Mouse (Mus musculus) lung, postnatal 0 days (tissue): ENCODE results near the gene Shisa8. TPM values are rescaled to one million over a fixed set of nuclear protein-coding genes. Genes with fewer than 3 reads are reported as not detected.

Experiments used
- ATAC-seq: fragments of 200-750 bp; cut with Nextera tagmentation; 2 replicates; pipeline ENCODE4 v1.8.0; 2017; ENCODE audit warnings: moderate library complexity
- DNase-seq: peaks from one replicate; pipeline ENCODE4 v3.0.0-alpha.2; 2016; ENCODE audit warnings: low spot score
- H3K27ac ChIP-seq: fragments of 300-500 bp; sonication (generic); 2 replicates; pipeline ENCODE4 v1.5.1; 2014; ENCODE audit warnings: antibody characterized with exemption, mild to moderate bottlenecking, low read length, mixed read lengths
- H3K27me3 ChIP-seq: fragments of 300-500 bp; sonication (generic); replicated peaks from 2 replicates; pipeline ENCODE4 v1.6.1; 2014; ENCODE audit warnings: low read length, mixed read lengths; ENCODE audit not compliant: insufficient read depth
- H3K36me3 ChIP-seq: fragments of 300-500 bp; sonication (generic); 2 replicates; pipeline ENCODE4 v1.6.1; 2014; ENCODE audit warnings: low read length, mixed read lengths; ENCODE audit not compliant: insufficient read depth
- H3K4me1 ChIP-seq: fragments of 300-500 bp; sonication (generic); 2 replicates; pipeline ENCODE4 v1.6.1; 2014; ENCODE audit warnings: antibody characterized with exemption, low read depth, low read length, mixed read lengths; ENCODE audit not compliant: insufficient read depth
- H3K4me2 ChIP-seq: fragments of 300-500 bp; sonication (generic); replicated peaks from 2 replicates; pipeline ENCODE4 v1.6.1; 2014; ENCODE audit warnings: low read depth, mild to moderate bottlenecking, low read length, moderate library complexity, mixed read lengths
- H3K4me3 ChIP-seq: fragments of 300-500 bp; sonication (generic); 2 replicates; pipeline ENCODE4 v1.5.1; 2014; ENCODE audit warnings: low read depth, low read length
- H3K9ac ChIP-seq: fragments of 300-500 bp; sonication (generic); replicated peaks from 2 replicates; pipeline ENCODE4 v1.6.1; 2014; ENCODE audit warnings: low read depth, mild to moderate bottlenecking
- H3K9me3 ChIP-seq: fragments of 300-500 bp; sonication (generic); 2 replicates; pipeline ENCODE4 v1.6.1; 2016; ENCODE audit warnings: low read length, mixed read lengths
- CTCF ChIP-seq: IDR thresholded peaks from 2 replicates; pipeline ENCODE4 v1.5.1; 2016; ENCODE audit warnings: antibody characterized with exemption, mild to moderate bottlenecking
- EP300 ChIP-seq: IDR thresholded peaks from 2 replicates; pipeline ENCODE4 v1.6.1; 2016; ENCODE audit warnings: antibody characterized with exemption, mild to moderate bottlenecking, control low read depth
- WGBS: fragments of 180-500 bp; shearing (Covaris S2); extraction: QIAGEN DNeasy Blood & Tissue Kit; methylation state at CpG from one replicate; pipeline ENCODE4 v1.1.7; 2014; 5-methylcytosine and 5-hydroxymethylcytosine counted together
- polyA plus RNA-seq: library from polyadenylated mRNA; unstranded; fragments of >200 nt; fragmentation: Nextera tagmentation; extraction: Ambion mirVana; gene quantifications from 2 replicates; pipeline ENCODE4 v1.2.1, GENCODE M21; 2015

The Shisa8 gene
- 0.29 and 0.55 TPM in 2 replicates for polyA plus RNA-seq

- Histone ChIP-seq H3K4me2 (peak within 1 kb of the TSS; percentile 72), H3K27ac (no peak within 1 kb of the TSS), H3K4me1 (peaks cover 3% of the 10 kb centered on the region; the same call in 1 of the 2 replicates), H3K27me3 (peaks cover 68% of the 10 kb centered on the region), H3K36me3 (no peaks in the 10 kb centered on the region), H3K9ac (no peak within 1 kb of the TSS), H3K9me3 (no peaks in the 10 kb centered on the region), H3K4me3 (peak within 1 kb of the TSS; percentile 42)
- TF ChIP-seq CTCF (no peak), EP300 (no peak)
- ATAC-seq (peak; percentile 18; the same call in 1 of the 2 replicates), DNase-seq (no peak)
- 6% methylated on average over 17 of the region's 34 CpGs for WGBS
Measured at GRCm38 (mm10) chr15:82212752-82213063, at the start of gene Shisa8. Gene Shisa8 (minus strand): TSS chr15:82212815.

- ATAC-seq (no peak), DNase-seq (peak; percentile 52)
- Histone ChIP-seq H3K27me3 (no peaks in the 10 kb centered on the region), H3K4me1 (no peaks in the 10 kb centered on the region), H3K4me2 (no peak overlapping the region), H3K27ac (no peak overlapping the region), H3K36me3 (no peaks in the 10 kb centered on the region), H3K9me3 (no peaks in the 10 kb centered on the region), H3K9ac (no peak overlapping the region), H3K4me3 (no peak overlapping the region)
- WGBS, result 14% methylated on average over 16 of the region's 16 CpGs
- TF ChIP-seq EP300 (no peak), CTCF (peak; percentile 99)
Measured at GRCm38 (mm10) chr15:82259510-82259909, 46.9 kb upstream of the Shisa8 start.

- no peak for TF ChIP-seq EP300
- no peak; the same call in 1 of the 2 replicates for TF ChIP-seq CTCF
- Histone ChIP-seq H3K9me3 (no peaks in the 10 kb centered on the region), H3K4me3 (no peak overlapping the region), H3K36me3 (no peaks in the 10 kb centered on the region), H3K4me2 (no peak overlapping the region), H3K4me1 (no peaks in the 10 kb centered on the region), H3K9ac (no peak overlapping the region), H3K27me3 (no peaks in the 10 kb centered on the region), H3K27ac (no peak overlapping the region)
- ATAC-seq (no peak), DNase-seq (no peak)
- 19% methylated on average over 10 of the region's 10 CpGs for WGBS
Measured at GRCm38 (mm10) chr15:82255944-82256383, 43.3 kb upstream of the Shisa8 start.

- Histone ChIP-seq H3K27ac (no peak overlapping the region), H3K4me3 (no peak overlapping the region), H3K4me1 (no peaks in the 10 kb centered on the region), H3K9ac (no peak overlapping the region), H3K27me3 (no peaks in the 10 kb centered on the region), H3K9me3 (no peaks in the 10 kb centered on the region), H3K36me3 (no peaks in the 10 kb centered on the region), H3K4me2 (no peak overlapping the region)
- ATAC-seq (no peak), DNase-seq (no peak)
- 46% methylated on average over 4 of the region's 4 CpGs for WGBS
- peak; percentile 17; the same call in 1 of the 2 replicates for TF ChIP-seq CTCF
- no peak for TF ChIP-seq EP300
Measured at GRCm38 (mm10) chr15:82255248-82255647, 42.6 kb upstream of the Shisa8 start.

GRCm38 (mm10) chr15:82252097-82252496 is 39.5 kb upstream of the Shisa8 start, which contains the start of gene 1500009C09Rik:
Gene 1500009C09Rik (plus strand): TSS chr15:82252397.
- no peak for ATAC-seq
- H3K9me3 ChIP-seq, result no peaks in the 10 kb centered on the region
- H3K4me3 ChIP-seq, result no peak within 1 kb of the TSS
- no peak within 1 kb of the TSS for H3K27ac ChIP-seq
- DNase-seq, result no peak
- TF ChIP-seq CTCF (no peak), EP300 (no peak)
- no peaks in the 10 kb centered on the region for H3K27me3 ChIP-seq
- 78% methylated on average over 6 of the region's 6 CpGs for WGBS
- H3K9ac ChIP-seq, result no peak within 1 kb of the TSS
- no peak within 1 kb of the TSS for H3K4me2 ChIP-seq
- no peaks in the 10 kb centered on the region for H3K36me3 ChIP-seq
- H3K4me1 ChIP-seq, result no peaks in the 10 kb centered on the region

- no peak overlapping the region for H3K9ac ChIP-seq
- H3K36me3 ChIP-seq, result no peaks in the 10 kb centered on the region
- TF ChIP-seq EP300 (no peak), CTCF (peak; percentile 48)
- H3K27me3 ChIP-seq, result no peaks in the 10 kb centered on the region
- no peaks in the 10 kb centered on the region for H3K4me1 ChIP-seq
- H3K27ac ChIP-seq, result no peak overlapping the region
- no peak overlapping the region for H3K4me3 ChIP-seq
- ATAC-seq, result no peak
- no peaks in the 10 kb centered on the region for H3K9me3 ChIP-seq
- 91% methylated on average over 3 of the region's 3 CpGs for WGBS
- DNase-seq, result no peak
- H3K4me2 ChIP-seq, result no peak overlapping the region
Measured at GRCm38 (mm10) chr15:82251579-82251978, 39.0 kb upstream of the Shisa8 start.
